Mouse (Mus musculus): ENCODE results near the gene Slc16a12.

Gene Slc16a12

DNA sequence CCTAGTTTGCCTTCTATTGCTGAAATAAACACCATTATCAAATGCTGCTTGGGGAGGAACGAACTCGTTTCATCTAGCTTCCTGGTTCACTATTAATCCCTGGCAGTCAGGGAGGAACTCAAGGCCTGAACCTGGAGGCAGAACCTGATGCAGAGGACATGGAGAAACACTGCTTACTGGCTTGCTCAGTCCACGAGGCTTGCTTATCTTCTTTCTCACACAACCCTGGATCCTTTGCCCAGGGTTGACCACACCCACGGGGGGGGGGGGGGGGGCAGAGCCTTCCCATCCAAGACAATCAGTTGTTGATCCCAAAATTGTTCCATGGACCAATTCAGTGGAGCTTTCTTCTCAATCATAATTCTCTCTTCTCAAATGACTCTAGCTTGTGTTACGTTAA, 84.3 kb downstream of the Slc16a12 start:
- no peak for DNase-seq

DNA sequence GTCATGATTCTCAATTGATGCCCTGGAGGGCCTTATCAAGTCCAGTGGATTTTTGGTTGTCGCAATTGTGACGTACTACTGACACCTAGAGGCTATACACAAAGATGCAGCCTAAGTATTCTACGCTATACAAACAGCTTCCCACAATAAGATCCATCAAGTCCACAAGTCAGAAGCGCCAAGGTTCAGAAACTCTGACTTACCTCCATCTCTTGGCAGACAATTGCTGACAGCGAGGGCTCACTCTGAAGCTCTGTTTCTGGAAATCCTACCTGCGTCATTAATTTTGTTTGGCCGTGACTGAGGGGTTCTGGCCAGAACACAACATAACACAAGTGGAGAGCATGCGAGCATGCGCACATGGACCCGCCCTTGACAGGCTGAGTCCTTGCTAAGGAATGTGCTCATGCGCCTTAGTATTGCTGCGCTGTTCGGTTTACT, 85.0 kb downstream of the Slc16a12 start:
- peak; percentile 70 to 71 for DNase-seq

DNA sequence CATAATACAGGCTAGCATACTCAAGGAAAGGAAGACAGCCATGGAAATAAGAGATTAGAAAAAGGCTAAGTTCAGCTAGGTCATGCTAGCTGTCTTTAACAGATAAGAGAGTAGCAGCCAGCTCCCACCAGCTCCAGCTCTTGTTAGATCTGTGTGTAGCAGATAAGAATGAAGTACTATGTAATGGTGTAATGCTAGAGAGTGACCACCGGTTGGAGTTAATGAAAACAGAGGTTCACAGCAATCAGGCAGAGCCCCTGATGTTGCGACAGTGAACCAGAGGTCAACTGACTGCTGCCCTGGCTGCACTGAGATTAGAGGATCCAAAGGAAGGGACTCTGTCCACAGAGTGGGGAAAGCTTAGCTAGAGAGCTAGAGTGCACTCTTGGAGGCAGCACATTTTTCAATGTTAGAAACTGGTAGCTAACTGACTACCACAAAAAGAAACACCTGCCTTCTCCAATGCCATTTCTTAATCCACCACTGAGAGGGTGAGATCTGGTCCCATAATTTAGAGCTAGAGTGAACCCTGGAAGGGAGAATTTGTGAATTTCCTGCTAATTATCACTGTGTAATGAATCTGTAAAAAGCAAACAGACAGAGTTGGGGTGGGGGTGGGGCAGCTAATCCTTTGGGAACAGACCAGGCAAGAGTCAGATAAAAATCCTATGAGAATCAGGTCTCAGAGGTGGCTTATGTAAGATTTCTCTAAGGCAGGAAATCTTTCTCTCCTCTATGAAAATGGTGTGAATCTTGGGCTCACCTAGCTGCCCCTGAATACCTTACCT, 90.4 kb downstream of the Slc16a12 start:
- DNase-seq = peak in 1 of 2 experiments; percentile 45

DNA sequence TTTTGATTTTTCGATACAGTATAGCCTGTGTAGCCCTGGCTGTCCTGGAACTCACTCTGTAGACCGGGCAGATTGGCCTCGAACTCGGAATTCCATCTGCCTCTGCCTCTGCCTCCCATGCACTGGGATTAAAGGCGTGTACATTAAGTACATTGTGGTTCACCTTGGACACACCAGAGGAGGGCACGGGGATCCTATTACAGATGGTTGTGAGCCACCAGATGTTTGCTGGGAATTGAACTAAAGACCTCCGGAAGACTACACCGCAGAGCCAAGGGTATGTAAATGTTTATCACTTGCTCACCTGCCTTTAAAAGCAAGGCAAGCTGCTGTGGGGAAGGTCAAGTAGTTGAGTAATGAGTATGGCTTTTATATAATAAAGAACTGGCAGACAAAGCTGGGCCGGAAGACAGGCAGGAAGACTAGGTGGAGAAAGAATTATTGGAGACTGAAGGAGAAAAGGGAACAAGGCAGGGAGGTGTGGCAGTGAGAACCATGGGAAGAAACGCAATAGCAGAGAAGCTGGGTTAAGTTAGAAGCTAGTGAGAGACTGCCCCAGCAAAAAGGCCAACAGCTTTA, 91.8 kb downstream of the Slc16a12 start:
- no peak for DNase-seq

DNA sequence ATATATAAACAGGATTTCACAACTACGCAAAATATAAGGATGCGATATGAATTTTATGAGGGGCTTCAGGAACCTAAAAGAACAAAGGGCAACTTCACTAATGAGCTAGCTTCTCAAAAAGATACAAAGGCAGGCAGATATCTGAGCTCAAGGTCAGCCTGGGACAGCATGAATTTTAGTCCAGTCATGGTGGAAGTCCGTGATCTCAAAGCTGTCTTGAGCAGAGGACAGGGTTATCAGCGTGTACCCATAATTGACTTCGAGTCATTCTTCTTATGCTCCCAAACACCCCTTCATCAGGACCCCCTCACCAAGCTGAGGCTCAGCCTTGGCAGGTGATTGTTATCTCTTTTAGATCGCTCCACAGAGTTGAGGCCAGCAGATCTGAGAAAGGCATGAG, 96.1 kb downstream of the Slc16a12 start:
- DNase-seq = no peak

DNA sequence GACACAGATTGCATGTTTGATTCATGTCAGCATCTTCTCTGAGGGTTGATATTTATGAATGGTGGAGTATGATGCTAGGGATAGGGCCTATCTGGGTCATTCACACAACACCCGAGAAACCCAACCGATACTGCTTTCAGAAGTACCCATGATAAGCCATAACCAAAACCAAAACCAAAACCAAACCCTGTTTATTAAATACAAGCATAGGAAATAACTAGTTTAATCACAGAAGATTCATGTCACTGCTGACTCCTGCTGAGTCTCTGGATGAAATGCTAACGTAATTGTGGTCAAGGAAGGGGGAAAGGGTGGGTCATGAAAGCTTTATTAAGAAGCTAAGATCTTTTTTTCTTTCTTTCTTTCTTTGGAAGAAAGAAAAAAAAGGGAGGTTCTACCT, 96.8 kb downstream of the Slc16a12 start:
- no peak for DNase-seq

DNA sequence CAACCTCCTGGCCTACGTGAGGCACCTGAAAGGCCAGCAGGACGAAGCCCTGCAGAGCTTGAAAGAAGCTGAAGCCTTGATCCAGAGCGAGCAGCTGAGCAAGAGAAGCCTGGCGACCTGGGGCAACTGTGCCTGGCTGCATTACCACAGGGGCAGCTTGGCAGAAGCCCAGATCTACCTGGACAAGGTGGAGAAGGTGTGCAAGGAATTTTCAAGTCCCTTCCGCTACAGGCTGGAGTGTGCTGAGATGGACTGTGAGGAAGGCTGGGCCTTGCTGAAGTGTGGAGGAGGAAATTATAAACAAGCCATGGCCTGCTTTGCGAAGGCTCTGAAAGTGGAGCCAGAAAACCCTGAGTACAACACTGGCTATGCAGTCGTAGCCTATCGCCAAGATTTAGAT, 99.5 kb downstream of the Slc16a12 start:
- peak in 1 of 2 experiments; percentile 45 for DNase-seq

DNA sequence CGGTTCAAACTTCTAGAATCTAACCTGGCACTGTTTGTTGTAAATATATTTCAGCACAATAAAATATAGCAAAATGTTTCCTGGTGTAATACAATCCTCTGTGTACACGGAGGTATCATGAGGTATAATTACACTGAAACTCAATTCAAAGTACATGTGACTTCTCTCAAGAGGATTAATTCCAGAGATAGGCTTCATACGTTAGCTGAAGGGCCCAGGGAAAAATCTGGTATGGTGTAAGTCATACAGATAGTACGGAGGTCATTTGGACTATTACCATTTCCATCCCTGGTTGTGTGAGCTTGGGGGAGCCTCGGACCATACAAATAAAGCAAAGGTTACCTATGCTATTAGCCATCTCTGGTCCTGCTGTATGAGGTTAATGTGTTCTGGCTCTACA, 104.5 kb downstream of the Slc16a12 start:
- DNase-seq = no peak

DNA sequence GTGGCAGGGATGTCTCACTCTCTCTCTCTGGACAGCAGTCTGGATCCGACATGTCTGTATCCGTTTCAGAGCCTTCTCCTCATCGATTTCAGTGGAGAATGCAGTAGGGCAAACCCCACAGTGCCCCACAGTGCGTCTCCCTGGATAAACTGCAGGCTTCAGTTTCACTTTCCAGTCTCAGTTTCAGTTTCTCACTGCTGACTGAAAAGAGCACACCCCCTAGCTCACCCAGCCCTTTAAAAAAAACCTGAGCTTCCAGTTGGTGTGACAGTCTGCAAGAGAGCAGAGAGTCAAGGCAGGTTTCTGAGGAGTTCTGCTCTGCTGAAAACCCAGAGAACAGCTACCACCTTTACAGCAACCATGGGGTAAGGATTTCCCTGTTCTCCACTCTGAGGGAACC, 106.5 kb downstream of the Slc16a12 start, which contains the start of the genes Ifit1bl2 and Ifit1:
Gene Ifit1bl2, minus strand, starts transcription at position 121 of the 400 bp plus-strand sequence.
Gene Ifit1, plus strand, starts transcription at position 249 of the 400 bp plus-strand sequence.
- peak; percentile 38 to 44 for DNase-seq

DNA sequence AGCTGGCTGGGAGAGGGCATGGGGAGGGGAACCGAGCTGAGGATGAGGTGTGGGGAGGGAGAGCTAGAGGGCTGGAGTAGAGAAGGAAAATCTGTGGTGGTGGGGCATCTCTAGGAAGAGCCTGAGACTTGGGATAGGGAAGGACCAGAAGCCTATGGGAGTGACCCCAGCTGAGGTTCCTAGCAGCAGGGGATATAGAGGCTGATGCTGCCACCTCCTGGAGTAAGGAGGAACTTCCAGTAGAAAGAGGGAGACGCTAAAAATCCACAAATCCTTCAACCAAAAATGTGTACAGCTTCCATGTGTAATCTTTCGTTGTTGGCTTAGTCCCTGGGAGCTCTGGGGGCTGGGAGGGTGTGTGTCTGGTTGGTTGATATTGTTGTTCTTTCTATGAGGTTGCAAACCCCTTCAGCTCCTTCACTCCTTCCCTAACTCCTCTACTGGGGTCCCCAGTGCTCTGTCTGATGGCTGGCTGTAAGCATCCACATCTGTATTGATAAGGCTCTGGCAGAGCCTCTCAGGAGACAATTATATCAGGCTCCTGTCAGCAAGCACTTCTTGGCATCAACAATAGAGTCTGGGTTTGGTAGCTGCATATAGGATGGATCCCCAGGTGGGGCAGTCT, 110.0 kb downstream of the Slc16a12 start:
- DNase-seq = peak; percentile 61 to 79

DNA sequence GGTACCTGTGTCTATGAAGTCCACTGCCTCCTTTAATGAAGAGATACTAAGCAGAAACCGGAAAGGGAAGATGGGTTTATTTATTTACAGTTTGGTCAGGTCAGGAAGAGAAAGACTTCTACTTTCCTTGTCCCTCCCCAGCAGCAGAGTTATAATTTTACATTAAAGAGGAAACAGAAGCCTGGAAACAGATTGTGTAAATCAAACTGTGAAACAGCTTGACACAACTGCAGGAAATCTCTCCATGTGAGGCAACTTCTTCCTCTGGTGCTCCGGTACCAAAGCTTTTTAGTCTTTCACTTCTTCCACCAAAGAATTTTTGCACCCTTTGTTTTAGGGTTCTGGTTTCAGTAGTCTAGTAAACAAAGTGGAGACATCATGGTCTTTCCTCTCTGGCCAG, 113.6 kb downstream of the Slc16a12 start:
- DNase-seq = no peak

DNA sequence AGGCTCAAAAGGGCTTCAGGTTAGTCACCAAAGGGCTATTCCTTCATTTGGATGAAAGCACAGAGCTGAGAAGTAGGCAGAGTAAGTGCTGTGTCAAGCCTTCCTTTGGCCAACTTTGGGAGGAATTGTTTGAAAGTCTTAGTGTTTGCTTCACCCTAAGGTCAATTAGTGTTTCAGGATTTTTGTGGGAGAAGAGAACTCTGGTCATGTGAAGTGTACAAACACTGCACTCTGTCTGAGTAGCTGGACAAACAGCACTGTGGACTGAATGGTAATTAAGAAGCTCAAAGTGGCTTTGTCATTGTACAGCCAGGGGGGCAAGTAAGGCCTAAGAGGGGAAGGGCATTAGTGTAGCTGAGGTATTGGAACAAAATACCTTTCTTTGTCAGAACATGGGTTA, 115.6 kb downstream of the Slc16a12 start:
- DNase-seq = no peak

DNA sequence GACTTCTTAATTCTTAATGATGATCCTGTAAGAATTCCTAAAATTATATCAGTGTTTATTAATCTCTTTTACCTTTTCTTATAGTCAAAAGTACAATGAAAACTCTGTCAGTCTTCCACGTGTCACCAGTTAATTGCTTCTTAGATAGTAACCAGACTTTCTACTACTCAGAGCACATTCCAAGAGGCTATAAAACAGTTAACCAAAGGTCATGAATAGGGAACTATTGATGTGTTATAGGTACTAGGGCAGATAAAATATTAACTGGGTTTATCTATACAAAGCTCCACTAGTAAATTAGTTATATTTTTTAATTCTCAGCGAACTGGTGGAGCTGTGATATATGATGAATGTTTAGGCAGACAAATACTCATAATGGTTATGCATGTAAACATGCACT, 119.6 kb downstream of the Slc16a12 start:
- DNase-seq = no peak

DNA sequence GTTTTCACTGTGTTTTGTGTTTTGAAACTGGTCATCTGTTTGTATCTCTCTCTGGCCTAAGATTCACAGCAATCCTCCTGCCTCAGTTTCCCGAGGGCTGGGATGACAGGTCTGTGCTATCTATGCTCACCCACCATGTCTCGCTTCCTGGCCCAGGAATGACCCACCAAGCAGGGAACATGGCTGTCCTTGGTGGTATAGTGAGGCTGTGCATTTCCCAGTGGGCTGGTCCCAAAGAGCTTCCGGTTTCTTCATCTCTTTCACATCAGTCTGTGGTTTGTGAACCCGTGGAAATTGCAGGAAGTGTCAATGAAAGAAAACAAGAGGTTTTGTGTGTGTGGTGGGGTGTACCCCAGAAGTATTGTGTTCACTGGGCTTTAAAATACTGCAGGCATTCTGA, 122.4 kb downstream of the Slc16a12 start:
- no peak for DNase-seq

DNA sequence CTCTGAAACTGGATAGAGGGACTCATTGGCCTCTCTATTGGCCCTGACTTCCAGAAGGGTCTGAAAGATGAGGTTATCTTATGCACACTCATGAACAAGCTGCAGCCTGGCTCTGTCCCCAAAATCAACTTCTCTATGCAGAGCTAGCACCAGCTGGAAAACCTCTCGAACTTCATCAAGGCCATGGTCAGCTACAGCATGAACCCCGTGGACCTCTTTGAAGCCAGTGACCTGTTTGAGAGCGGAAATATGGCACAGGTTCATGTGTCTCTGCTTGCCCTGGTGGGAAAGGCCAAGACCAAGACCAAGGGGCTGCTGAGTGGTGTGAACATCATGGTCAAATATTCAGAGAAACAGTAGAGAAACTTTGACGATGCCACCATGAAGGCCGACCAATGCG, 123.3 kb downstream of the Slc16a12 start:
- DNase-seq = no peak

DNA sequence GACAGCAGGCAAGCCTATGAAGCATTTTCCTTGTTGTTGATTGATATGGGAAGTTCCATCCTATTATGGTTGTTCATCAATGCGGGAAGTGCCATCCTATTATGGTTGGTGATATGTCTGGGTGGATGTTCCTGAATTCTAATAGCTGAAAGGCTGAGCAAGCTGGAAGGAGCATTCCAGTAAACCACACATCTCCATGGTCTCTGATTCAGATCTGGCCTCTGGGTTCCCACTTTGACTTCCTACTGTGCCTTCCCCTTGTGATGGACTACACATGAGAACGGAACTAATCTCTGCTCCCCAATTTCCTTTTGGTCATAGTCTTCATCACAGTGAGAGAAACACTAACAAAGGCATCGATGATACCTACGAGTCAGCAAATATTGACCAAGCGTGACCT, 126.2 kb downstream of the Slc16a12 start:
- DNase-seq = no peak
